Mouse (Mus musculus): ENCODE measurements around the gene Acat2. TPM values are rescaled to one million over a fixed set of nuclear protein-coding genes. Genes with fewer than 3 reads are reported as not detected.
"Not testable (repeated sequence)": the region's sequence is repeated elsewhere in the genome, so short reads cannot be mapped to it uniquely, and the experiment has no call there.

The Acat2 gene
- total RNA-seq (2021), result 10 to 100 TPM; 48.9 to 49.2 TPM
- long read RNA-seq, transcript Acat2-203 (8 exons, 1,800 nt), result minor isoform, 10 of 79 reads
- long read RNA-seq, transcript Acat2-201 (9 exons, 2,250 nt), result major isoform, 67 of 79 reads
- long read RNA-seq, partial matches to known transcripts, result 0 of 79 reads
- long read RNA-seq, other reads (novel, unspliced or antisense), result 2 of 79 reads

DNA sequence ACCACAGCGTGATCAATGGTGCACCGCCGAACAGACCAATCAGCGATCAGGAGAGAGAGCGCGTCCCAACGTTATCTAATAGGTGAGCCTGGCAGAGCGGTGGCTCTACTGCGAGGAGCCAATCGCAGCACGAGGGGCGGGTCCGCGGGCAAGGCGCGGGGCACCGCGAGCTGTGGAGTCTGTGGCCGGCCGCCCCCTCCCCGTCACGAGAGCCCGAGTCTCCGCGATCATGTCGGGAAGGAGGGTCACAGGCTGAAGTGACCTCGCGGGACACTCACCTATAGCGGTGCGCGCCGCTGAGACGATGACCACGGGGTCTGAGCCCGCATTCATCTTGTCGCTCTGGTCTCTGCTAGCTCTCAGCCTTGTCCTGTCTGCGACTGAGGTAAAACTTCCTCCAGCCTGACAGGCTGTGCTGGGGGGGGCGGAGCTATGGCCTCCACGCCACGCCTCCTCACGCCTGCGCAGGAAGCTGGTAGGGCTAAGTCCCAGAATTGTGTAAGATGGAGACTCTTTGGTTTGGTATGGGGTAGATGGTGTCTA lies at the start of gene Acat2:
Gene Acat2, minus strand, starts transcription at position 417 of the 543 bp plus-strand sequence.
- peak; percentile 91 to 96 for DNase-seq (ENCODE audit: low spot score in 2 of 2)

DNA sequence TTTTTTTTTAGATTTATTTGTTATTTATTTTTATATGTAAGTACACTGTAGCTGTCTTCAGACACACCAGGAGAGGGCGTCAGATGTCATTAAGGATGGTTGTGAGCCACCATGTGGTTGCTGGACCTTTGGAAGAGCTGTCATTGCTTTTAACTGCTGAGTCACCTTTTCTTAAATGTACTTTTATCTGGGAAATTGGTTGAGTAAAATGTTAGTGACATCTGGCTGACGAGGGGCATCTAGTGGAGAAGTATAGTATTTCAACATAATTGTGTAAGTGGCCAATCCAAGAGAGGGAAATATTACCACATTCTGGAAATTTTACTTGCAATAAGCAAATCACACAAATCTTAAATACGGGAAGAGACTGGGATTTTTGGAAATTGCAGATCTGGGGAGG lies 49.3 kb upstream of the Acat2 start:
- peak in 1 of 2 experiments; percentile 76 for DNase-seq (ENCODE audit: low spot score in 2 of 2)

DNA sequence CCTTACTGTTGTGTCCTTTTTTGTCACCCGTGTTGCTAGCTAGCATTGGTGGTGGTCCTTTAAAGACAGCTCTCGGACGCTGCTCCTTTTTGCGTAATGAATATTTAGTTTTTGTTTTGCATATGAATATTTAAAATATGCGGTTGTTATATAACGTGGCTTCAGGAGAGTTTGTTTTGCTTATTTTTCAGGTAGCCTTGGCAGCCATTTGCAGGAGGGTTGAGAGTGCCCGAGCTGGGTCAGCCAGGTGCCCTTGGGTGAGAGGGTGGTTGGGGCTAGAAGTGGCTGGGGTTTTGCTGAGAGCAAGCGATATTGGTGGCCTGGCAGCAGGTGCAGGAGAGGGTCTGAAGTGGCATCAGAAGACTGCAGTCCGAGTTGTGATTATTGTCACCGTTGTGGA lies 48.0 kb upstream of the Acat2 start:
- no peak for DNase-seq (ENCODE audit: low spot score in 2 of 2)

DNA sequence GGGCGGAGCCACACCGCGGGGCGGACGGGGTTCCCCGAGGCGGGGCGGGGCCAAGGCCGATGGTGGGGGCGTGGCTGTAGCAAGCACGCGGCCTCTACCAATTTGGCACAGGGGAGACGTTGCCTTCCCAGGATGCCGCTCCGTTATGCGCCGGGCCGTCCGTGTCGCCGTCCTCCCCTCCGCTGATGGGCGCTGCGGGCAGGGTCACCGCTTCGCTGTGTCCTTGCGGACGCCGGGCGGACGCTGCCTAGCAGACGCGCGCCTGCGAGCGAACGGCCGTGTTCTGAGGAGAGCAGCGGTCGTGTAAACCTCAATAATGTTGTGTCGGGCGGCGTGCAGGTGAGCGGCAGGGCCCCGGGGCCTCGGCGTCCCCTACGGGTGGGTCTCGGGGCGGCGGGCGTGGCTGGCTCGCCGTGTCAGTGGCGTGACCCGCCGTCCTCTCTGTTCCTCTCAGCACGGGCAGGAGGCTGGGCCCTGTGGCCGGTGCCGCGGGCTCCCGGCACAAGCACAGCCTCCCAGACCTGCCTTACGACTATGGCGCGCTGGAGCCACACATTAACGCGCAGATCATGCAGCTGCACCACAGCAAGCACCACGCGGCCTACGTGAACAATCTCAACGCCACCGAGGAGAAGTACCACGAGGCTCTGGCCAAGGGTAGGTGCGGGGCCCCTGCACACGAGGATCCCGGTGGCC lies 47.3 kb upstream of the Acat2 start:
- DNase-seq (ENCODE audit: low spot score in 2 of 2), result peak; percentile 98 to 99

DNA sequence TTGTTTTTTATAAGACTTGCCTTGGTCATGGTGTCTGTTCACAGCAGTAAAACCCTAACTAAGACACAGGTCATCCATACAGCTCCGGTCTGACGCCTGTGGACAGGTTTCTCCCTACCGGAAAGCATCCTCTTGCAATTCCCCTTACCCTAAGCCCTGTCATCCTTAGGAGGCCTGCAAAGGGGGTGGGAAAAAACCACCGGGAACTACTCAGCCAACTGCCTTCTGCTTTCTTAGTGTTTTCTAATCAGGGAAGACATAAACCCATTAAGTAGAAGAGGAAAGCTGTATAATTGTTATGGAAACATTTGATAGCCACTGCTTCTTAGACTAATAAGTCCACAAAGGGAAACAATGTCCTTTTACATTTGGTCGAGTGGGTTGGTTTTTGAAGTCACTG lies 46.4 kb upstream of the Acat2 start:
- DNase-seq (ENCODE audit: low spot score in 2 of 2), result no peak

DNA sequence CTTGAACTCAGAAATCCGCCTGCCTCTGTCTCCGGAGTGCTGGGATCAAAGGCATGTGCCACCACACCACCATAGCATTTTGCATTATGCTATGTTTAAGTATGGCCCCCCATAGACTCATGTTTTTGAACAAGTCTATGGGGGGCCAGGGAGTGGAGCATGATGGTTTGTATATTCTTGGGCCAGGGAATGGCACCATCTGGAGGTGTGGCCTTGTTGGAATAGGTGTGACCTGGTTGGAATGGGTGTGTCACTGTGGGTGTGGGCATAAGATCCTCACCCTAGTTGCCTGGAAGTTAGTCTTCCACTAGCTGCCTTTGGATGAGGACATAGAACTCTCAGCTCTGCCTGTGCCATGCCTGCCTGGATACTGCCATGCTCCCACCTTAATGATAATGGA lies 46.0 kb upstream of the Acat2 start, which contains the start of gene Sod2:
Gene Sod2, plus strand, starts transcription at position 301 of the 400 bp plus-strand sequence.
- DNase-seq (ENCODE audit: low spot score in 2 of 2), result not testable (repeated sequence)

DNA sequence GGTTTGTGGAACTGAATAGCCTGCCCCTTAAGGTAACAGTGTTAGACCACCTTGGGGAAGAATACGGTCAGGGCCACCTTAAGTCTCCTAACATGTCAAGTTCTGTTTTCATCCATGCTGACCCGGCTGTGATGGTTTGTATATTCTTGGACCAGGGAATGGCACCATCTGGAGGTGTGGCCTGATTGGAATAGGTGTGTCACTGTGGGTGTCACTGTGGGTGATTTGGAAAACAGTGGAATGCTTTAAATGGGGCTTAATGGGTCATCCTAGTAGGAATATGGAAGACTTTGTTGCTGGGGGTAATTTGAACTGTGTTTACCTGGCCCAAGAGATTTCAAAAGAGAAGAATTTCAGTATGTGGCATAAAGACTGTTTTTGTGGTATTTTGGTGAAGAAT lies 43.9 kb upstream of the Acat2 start:
- not testable (repeated sequence) for DNase-seq (ENCODE audit: low spot score in 2 of 2)

DNA sequence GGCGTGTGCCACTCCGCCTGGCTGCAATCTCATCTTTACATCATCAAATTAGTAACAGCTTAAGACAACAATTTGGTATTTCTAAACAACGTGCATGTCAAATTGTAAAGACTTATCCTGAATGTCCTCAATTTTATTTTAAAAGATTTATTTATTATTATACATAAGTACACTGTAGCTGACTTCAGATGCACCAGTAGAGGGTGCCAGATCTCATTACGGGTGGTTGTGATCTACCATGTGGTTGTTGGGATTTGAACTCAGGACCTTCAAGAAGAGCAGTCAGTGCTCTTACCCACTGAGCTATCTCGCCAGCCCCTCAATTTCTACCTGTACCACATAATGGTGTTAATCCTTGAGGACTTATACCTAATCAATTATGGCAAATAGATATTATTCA lies 41.7 kb upstream of the Acat2 start:
- not testable (repeated sequence) for DNase-seq (ENCODE audit: low spot score in 2 of 2)

DNA sequence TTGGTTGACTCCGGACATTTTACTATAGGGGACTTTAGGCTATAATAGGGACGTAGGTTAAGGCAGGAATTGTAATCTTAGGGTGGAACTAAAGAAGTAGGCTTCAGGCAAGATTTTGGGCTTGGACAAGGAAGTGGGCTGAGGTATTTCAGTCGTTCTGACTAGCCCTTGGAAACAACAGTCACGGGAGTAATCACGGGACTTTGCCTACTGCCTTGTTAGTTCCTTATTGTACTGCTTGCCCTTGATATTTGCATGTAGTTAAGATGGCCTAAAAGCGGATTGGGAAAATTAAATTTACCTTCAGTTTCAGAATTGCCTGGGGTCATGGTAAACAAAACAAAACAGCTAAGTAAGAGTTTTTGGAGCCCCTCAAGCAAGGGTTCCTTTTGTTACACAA lies 38.5 kb upstream of the Acat2 start:
- no peak for DNase-seq (ENCODE audit: low spot score in 2 of 2)

DNA sequence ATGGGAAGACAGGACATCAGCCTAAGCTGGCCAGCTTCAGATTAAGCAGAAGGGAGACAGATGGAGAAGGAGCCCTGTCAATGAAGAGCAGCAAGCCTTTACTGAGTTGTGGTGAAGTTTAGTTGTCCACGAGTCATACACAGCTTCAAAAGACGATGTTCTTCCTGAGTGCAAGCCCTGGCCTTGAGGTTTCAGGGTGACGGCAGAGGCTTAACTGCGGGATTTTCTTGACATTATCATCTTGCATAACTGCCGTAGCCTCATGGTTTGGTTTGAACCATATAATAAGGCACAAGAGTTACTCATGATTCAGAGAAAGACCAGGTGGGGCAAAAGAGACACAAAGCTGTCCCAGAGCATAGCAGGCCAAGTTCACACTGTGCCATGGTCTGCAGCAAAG lies 37.3 kb upstream of the Acat2 start:
- DNase-seq (ENCODE audit: low spot score in 2 of 2), result no peak

DNA sequence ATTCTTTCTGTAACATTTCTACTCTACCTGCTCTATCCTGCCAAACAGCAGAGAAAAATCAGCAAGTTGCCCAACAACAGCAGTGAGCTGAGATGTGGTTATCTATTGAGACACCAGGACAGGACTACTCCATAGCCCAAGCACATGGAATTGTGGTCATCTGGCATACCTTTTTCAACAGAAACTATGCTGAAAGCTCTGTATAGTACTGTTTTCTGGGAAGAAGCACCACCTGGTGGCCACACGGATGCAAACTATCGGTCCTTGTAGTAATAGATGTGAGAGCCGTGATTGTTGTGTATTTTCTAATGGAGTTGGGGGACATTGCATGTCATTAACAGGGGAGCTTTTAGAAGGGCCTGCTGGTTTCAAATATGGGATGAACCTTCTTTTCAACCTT lies 35.8 kb upstream of the Acat2 start:
- peak in 1 of 2 experiments; percentile 79 for DNase-seq (ENCODE audit: low spot score in 2 of 2)

DNA sequence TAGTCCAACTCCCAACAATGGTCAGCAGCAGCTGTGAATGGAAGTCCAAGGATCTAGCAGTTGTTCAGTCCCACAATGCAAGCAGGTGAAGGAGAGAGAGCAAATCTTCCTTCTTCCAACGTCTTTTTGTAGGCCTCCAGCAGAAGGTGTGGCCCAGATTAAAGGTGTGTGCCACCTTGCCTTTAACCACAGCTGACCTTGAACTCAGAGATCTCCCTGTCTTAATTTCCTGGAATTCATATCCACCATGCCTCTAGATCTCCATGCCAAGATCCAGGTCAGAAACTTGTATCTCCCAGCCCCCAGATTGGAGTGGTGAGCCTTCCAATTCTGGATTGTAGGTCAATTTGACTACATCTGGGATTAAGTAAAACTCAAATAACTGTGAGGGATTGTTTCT lies 33.5 kb upstream of the Acat2 start, which contains the start of gene Wtap:
Gene Wtap, minus strand, starts transcription at position 101 of the 400 bp plus-strand sequence.
- DNase-seq (ENCODE audit: low spot score in 2 of 2), result no peak

DNA sequence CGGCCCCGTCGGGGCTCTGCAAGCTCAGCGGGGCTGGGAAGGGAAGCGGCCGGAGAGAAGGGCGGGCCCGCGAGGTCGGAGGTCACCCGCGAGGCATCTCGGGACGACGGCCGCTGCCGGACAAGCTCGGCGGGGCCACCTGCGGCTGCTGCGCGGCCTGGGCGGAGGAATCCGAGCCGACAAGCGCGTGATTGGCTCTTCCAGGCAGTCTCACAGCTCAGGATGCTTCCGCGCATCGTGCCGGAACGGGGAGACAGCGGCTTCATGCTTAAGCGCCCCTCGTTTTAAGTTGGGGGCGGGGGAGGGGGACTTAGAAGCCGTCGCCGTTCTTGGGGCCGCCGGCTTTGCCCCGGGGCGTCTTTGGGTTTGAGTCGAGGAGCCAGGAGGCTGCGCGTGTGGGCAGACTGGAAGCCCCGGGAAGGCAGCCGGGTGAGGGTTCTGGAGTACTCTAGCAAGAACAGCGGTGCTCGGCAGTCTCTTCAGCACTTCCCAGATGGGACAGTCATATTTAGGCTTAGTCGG lies 32.0 kb upstream of the Acat2 start:
- DNase-seq (ENCODE audit: low spot score in 2 of 2), result peak; percentile 93 to 95

DNA sequence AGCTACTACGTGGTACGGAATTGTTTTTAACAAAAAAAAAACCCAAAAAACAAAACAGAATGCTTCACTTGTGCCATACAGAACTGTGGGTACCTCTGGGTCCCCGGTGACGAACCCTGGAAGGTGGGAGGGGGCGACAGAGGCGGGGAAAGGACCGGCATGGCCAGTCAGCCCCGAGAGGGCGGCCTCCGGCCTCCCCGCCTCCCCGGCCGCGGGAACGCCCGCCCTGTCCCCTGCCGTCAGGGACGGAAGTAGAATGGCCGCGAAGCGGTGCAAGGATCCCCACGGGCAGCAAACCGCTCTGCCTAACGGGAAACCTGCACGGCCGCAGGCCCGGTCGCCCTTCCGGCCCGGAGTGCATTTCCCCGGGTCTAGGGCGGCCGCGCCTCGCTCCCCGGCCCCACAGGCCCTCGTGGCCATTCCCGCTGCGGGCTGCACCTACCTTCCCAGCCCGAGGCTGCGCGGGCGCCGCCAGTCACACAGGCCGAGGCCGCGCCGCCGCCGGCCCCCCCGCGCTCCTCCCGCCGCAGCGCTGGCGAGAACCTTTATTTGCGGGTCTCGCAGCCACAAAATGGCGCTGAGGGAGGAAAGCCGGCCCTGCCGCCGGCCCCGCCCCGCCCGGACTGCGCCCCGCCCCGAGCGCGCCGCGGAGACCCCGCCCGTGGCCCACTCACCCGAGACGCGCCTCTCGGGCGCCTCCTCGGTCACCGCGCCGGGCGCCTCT lies 31.2 kb upstream of the Acat2 start:
- peak; percentile 80 to 91 for DNase-seq (ENCODE audit: low spot score in 2 of 2)

DNA sequence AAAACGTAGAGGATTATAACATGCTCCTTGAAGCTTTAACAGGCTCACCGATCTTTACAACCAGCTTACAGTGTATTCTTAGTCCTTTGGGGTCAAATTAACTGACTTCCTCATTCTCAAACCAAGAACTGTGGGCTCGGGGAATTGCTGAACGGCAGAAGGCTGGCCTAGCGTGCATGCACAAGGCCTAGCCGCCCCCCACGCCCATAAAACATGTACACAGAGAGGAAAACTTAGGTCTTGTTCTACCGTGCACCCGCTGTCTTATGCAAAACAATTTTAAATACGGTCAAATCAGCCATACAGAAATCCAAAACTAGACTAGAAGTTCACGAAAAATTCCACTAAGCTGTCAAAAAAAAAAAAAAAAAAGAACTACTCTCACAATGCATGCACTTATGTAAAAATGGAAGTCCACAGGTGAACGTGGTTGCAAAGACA lies 30.7 kb upstream of the Acat2 start:
- no peak for DNase-seq (ENCODE audit: low spot score in 2 of 2)

DNA sequence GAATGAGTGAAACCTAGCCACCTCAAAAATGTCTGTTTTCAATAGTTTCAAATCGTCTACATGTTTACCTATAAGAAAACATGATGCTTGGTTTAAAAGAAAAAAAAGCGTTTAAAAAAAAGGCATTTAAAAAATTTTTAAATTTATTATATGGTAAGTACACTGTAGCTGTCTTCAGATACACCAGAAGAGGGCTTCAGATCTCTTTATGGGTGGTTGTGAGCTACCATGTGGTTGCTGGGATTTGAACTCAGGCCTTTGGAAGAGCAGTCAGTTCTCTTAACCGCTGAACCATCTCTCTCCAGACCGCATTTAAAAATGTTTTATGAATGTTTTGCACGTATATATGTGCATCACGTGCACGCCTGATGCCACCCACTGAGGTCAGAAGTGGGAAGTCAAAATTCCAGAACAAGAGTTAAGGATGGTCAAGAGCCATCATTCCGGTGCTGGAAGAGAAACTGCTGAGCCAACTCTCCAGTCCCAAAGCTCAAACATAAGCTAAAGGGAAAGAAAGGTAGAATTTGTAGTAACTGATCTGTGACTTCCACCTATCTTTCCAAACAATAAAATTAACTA lies 30.1 kb upstream of the Acat2 start:
- DNase-seq (ENCODE audit: low spot score in 2 of 2), result no peak

DNA sequence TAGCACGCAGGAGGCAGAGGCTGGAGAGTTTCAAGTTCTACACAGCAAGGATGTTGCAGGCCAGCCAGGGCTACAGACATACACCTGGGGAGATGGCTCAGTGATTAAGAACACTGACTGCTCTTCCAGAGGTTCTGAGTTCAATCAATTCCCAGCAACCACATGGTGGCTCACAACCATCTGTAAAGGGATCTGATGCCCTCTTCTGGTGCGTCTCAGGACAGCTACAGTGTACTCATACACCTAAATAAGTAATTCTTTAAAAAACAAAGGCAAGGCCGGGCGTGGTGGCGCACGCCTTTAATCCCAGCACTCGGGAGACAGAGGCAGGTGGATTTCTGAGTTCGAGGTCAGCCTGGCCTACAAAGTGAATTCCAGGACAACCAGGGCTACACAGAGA lies 27.5 kb upstream of the Acat2 start:
- not testable (repeated sequence) for DNase-seq (ENCODE audit: low spot score in 2 of 2)

DNA sequence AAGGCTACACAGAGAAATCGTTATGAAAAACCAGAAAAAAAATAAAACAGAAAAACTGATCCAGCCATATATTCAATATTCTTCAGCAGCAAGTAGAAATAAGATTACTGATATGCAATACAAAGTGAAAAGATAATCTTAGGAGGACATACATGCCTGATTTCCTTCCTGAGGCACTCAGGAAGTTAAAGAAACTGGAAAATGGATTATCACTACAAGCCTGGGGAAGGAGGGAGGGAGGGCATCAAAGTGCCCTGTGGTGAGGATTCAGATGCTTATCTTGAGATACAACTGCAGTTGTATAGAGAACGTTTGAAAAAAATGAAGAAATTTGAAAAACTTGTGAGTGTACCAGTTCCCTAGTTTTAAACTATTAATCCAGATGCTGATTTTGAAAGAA lies 23.4 kb upstream of the Acat2 start:
- DNase-seq (ENCODE audit: low spot score in 2 of 2), result no peak

DNA sequence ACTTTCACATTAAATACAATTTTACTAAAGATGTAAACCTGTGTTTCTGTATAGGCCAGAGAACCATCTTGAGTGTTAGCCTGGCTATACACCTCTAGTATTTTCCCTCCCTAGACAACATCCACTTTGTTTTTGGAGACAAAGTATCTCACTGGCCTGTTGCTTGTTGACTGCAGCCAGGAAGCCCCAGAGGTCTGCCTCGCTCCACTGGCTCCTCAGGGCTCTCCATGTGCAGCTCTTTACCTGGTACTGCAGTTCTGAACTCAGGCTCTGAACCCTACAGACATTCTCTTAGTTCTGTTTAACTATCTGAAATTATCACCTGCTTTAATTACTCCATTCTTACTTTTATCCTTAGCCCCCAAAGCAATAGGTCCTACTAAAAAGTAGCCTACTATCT lies 18.0 kb upstream of the Acat2 start:
- DNase-seq (ENCODE audit: low spot score in 2 of 2), result no peak

DNA sequence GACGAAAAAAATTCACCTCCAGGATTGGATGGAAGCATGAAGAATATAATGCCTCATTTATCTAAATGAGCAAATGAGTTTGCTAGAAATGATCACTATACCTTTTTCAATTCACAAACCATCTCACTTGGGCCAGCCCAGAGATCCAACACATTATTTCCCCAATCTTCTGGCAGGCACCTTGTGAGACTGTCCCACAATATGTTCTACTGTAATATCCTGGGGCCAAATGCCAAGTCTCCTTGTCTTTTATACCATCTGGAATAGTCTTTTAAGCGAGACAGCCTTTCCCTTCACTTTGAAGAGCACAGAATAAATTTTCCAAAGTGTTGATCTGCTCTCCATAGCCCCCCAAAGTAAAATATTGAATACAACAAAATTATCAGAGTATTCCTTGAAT lies 13.3 kb upstream of the Acat2 start:
- DNase-seq (ENCODE audit: low spot score in 2 of 2), result no peak

DNA sequence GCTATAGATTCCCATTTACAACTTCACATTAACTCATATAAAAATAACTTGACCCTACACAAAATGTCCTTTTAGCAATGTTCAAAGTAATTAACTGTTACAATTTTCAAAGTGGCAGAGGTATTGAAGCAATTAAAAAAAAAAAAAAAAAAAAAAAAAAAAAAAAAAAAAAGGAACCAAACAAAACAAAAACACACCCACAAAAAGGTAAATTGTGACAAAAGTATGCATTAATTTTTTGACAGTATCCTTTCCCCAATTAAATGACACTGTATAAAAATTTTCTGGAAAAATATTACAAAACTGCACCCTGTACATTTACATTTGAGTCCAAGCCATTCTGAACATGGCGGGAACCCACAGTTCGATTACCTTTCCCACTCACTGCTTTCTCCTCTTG lies 6.6 kb upstream of the Acat2 start:
- no peak for DNase-seq (ENCODE audit: low spot score in 2 of 2)

Measured in layer of hippocampus, adult 18-20 months (tissue).